Mouse (Mus musculus) hindbrain, postnatal 0 days (tissue): ENCODE measurements at regions not wholly inside any gene's neighbourhood (a gene's known extent, or its start where the extent isn't known, plus 50 kb on each side); places are given as distances from the start of the nearest gene placed in this dataset.

ENCODE experiments used
- ATAC-seq: fragments of 200-750 bp; cut with Nextera tagmentation; 2 replicates; pipeline ENCODE4 v1.8.0; 2017; ENCODE audit warnings: mild to moderate bottlenecking, moderate TSS enrichment, moderate library complexity
- DNase-seq: peaks from one replicate; pipeline ENCODE4 v3.0.0-alpha.2; 2015; ENCODE audit warnings: low spot score
- H3K27ac ChIP-seq: fragments of 300-500 bp; sonication (generic); 2 replicates; pipeline ENCODE4 v1.5.1; 2014; ENCODE audit warnings: mild to moderate bottlenecking
- H3K27me3 ChIP-seq: fragments of 300-500 bp; sonication (generic); 2 replicates; pipeline ENCODE4 v1.6.1; 2014; ENCODE audit warnings: low read length, mixed read lengths; ENCODE audit not compliant: insufficient read depth
- H3K36me3 ChIP-seq: fragments of 300-500 bp; sonication (generic); 2 replicates; pipeline ENCODE4 v1.6.1; 2014; ENCODE audit warnings: low read length, mixed read lengths; ENCODE audit not compliant: insufficient read depth
- H3K4me1 ChIP-seq: fragments of 300-500 bp; sonication (generic); 2 replicates; pipeline ENCODE4 v1.6.1; 2014; ENCODE audit warnings: antibody characterized with exemption, low read length, mixed read lengths; ENCODE audit not compliant: insufficient read depth
- H3K4me2 ChIP-seq: fragments of 300-500 bp; sonication (generic); 2 replicates; pipeline ENCODE4 v1.6.1; 2014; ENCODE audit warnings: low read depth, mild to moderate bottlenecking, low read length, moderate library complexity, mixed read lengths
- H3K4me3 ChIP-seq: fragments of 300-500 bp; sonication (generic); 2 replicates; pipeline ENCODE4 v1.5.1; 2014; ENCODE audit warnings: low read length
- H3K9ac ChIP-seq: fragments of 300-500 bp; sonication (generic); replicated peaks from 2 replicates; pipeline ENCODE4 v1.6.1; 2014; ENCODE audit warnings: mild to moderate bottlenecking, low read length, moderate library complexity, mixed read lengths
- H3K9me3 ChIP-seq: fragments of 300-500 bp; sonication (generic); 2 replicates; pipeline ENCODE4 v1.6.1; 2016; ENCODE audit warnings: low read length, mixed read lengths
- CTCF ChIP-seq: IDR thresholded peaks from 2 replicates; pipeline ENCODE4 v1.5.1; 2016; ENCODE audit warnings: antibody characterized with exemption, control low read depth, low read depth
- WGBS: fragments of 180-500 bp; shearing (Covaris S2); extraction: QIAGEN DNeasy Blood & Tissue Kit; methylation state at CpG from one replicate; pipeline ENCODE4 v1.1.7; 2014; 5-methylcytosine and 5-hydroxymethylcytosine counted together

DNA sequence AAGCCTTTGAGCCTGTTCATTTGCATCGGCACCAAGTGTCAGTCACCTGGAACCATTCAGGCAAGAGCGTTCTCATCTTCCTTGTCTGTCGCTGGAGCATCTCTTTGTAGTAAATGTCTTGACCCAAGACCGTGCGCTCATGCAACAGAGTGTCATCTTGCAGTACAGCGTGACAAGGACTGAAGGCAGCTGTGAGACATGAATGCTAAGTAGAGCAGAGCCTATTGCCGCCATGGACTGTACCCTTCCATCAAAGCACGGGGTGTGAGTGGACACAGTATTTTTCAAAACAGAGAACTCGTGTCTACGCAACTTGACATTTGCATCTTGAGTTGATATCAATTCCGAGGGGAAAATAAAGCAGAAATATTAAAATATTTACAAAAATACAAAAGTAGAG is 287.4 kb upstream of the Gpc5 start:
- no peaks in the 10 kb centered on the region for H3K27me3 ChIP-seq
- DNase-seq (no peak), ATAC-seq (no peak)
- no peak overlapping the region for H3K27ac ChIP-seq
- H3K4me1 ChIP-seq, result no peaks in the 10 kb centered on the region
- no peaks in the 10 kb centered on the region for H3K36me3 ChIP-seq
- no peak for TF ChIP-seq CTCF
- H3K9ac ChIP-seq, result no peak overlapping the region
- no peak overlapping the region for H3K4me3 ChIP-seq
- WGBS, result 80% methylated on average over 11 of the region's 11 CpGs
- no peaks in the 10 kb centered on the region for H3K9me3 ChIP-seq
- no peak overlapping the region for H3K4me2 ChIP-seq

DNA sequence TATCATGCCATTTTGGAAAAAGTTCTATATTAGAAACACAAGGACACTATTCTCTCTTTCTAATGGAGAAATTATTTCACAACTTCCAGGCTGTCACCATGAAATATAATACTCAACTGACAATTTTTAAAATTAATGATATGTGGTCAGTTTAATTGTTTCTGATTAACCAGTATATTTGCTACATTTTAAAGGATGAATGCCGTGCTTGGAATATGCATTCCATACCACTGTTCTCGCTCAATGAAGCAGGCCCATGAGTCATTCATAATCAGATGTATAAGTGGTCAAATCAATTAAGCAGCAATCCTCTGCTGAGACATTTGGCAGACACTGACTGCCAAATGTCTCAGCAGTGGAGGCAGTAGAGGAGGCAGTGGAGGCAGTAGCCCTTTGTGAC is 283.4 kb upstream of the Gpc5 start:
- no peak for TF ChIP-seq CTCF
- Histone ChIP-seq H3K4me2 (no peak overlapping the region), H3K27ac (no peak overlapping the region), H3K36me3 (no peaks in the 10 kb centered on the region), H3K9me3 (no peaks in the 10 kb centered on the region), H3K9ac (no peak overlapping the region), H3K4me1 (no peaks in the 10 kb centered on the region), H3K4me3 (no peak overlapping the region), H3K27me3 (no peaks in the 10 kb centered on the region)
- 57% methylated on average over 2 of the region's 2 CpGs for WGBS
- ATAC-seq (no peak), DNase-seq (no peak)

DNA sequence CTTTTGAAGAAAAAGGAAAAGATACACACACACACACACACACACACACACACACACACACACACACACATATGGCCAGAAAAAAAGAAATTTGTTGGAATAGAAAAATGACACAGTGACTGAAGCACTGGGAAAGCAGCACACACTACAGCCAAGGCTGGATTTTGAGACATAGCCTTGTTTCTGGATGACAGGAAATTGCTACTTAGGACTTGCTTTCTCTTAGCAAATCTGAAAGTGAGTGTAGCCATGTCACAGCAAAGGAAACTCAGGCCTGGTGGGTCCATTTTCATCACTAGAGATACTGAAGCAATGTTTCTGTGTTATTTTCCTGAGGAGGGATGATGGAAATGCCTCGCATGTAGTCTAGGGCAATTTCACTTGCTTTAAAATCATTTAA is 271.3 kb upstream of the Gpc5 start:
- 53% methylated on average over 1 of the region's 1 CpGs for WGBS
- no peak for DNase-seq
- TF ChIP-seq CTCF, result no peak
- no peaks in the 10 kb centered on the region for H3K4me1 ChIP-seq
- H3K4me2 ChIP-seq, result no peak overlapping the region
- no peaks in the 10 kb centered on the region for H3K9me3 ChIP-seq
- H3K27me3 ChIP-seq, result no peaks in the 10 kb centered on the region
- no peak for ATAC-seq
- H3K36me3 ChIP-seq, result no peaks in the 10 kb centered on the region
- H3K9ac ChIP-seq, result no peak overlapping the region
- H3K4me3 ChIP-seq, result no peak overlapping the region
- H3K27ac ChIP-seq, result no peak overlapping the region

DNA sequence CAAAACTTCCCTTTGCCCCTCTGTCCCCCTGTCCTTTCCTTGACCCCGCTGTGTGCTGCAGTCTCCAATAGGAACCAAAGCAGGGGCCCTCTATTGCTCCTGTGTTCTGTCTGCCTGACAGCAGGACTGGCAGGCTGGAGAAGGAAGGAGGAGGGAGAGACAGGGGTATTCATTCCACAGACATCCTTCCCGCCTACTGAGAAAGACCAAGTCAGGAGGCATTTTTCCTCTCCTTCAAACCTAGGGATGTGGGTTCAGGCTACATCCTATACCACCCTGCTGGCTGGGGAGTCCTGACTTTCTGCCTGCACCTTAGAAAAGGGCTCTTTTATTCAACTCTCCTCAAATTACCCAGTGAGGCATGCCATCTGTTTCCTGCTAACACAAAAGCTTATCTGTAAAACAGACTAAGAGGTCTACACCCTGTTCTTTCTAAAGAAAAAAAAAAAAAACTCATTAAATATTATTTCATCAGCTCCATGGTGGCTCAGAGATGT is 270.9 kb upstream of the Gpc5 start:
- Histone ChIP-seq H3K4me3 (no peak overlapping the region), H3K9ac (no peak overlapping the region), H3K4me2 (no peak overlapping the region), H3K9me3 (no peaks in the 10 kb centered on the region), H3K27me3 (no peaks in the 10 kb centered on the region), H3K4me1 (no peaks in the 10 kb centered on the region), H3K36me3 (no peaks in the 10 kb centered on the region), H3K27ac (no peak overlapping the region)
- no peak for DNase-seq
- 35% methylated on average over 2 of the region's 2 CpGs for WGBS
- ATAC-seq, result no peak
- TF ChIP-seq CTCF, result no peak

DNA sequence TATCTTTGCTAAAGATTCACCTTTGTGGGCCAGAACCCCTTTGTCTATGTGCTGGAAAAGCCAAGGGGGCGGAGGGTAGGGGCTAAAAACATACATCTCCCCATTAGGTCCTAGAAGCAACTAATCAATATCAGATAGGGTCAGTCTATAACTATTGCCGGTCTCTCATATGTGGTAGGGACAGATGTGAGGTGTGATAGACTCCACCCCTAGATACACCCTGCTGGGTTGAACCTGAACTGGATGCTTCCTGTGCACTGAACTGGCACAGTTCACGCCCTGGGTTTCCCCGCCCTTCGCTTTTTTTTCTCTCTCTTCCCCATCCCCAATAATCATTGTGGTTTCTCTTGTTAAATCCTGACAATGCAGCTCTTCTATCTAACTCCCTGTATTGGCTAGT is 270.3 kb upstream of the Gpc5 start:
- H3K9me3 ChIP-seq, result no peaks in the 10 kb centered on the region
- no peak overlapping the region for H3K27ac ChIP-seq
- no peak overlapping the region for H3K9ac ChIP-seq
- TF ChIP-seq CTCF, result no peak
- ATAC-seq (no peak), DNase-seq (no peak)
- WGBS, result 88% methylated on average over 5 of the region's 5 CpGs
- H3K4me1 ChIP-seq, result no peaks in the 10 kb centered on the region
- no peaks in the 10 kb centered on the region for H3K36me3 ChIP-seq
- no peak overlapping the region for H3K4me2 ChIP-seq
- no peak overlapping the region for H3K4me3 ChIP-seq
- H3K27me3 ChIP-seq, result no peaks in the 10 kb centered on the region

DNA sequence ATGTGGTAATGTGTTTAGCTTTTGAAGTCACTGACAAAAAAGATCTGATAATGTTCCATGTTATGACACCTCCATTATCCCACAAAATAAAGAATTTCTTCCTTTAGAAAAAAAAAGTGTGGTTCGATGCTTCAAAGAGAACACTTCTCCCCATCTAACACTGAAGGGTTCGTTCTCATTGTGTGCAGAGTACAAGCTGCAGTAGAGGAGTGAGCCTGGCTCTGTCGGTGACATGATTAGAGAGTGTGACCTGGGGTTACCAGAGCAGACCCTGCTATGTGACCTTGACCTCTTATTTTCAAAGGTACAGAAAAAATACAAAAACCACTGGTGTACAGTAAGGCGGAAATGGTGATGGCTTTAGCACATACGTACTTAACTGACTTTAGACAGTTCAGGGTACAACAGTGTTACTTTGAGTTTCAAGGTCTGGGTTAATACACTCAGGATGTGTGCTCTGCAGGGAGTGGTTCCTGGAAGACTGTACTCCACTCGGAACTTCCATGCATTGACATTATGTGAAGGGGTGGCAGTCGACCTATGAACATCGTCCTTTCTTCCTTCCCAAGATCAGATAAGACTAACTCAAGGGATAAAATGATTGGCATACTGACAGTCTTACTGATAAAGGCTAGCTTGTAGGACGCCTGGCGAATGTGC is 265.2 kb upstream of the Gpc5 start:
- DNase-seq (no peak), ATAC-seq (no peak)
- no peaks in the 10 kb centered on the region for H3K9me3 ChIP-seq
- 73% methylated on average over 10 of the region's 10 CpGs for WGBS
- H3K4me1 ChIP-seq, result no peaks in the 10 kb centered on the region
- no peak overlapping the region for H3K4me3 ChIP-seq
- no peak overlapping the region for H3K9ac ChIP-seq
- no peak overlapping the region for H3K27ac ChIP-seq
- no peaks in the 10 kb centered on the region for H3K36me3 ChIP-seq
- H3K27me3 ChIP-seq, result no peaks in the 10 kb centered on the region
- no peak overlapping the region for H3K4me2 ChIP-seq
- no peak for TF ChIP-seq CTCF

DNA sequence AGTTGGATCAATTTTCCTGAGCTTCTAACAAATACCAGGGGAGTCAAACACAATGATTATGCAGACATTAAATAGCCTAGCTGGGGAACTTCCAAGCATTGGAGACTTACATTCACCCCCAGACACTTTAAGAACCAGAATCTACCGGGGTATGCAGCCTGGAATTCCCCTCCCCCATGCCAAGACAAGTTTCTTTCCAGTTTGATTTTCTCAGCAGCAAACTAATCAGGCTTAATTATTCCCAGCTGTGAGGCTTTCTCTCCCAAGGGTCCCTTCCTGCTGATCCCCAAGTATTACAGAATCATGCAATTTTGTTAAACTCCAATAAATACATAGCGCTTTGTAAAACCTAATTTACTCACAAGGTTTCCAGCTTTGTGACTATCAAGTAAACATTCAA is 262.7 kb upstream of the Gpc5 start:
- Histone ChIP-seq H3K36me3 (no peaks in the 10 kb centered on the region), H3K4me3 (no peak overlapping the region), H3K27me3 (no peaks in the 10 kb centered on the region), H3K9me3 (no peaks in the 10 kb centered on the region), H3K9ac (no peak overlapping the region), H3K27ac (no peak overlapping the region), H3K4me2 (no peak overlapping the region), H3K4me1 (no peaks in the 10 kb centered on the region)
- ATAC-seq (no peak), DNase-seq (no peak)
- 36% methylated on average over 2 of the region's 2 CpGs for WGBS
- no peak for TF ChIP-seq CTCF
